Mouse (Mus musculus) bone marrow macrophage, adult 2 months (primary cell): ENCODE measurements around the gene Mfsd11. TPM values are rescaled to one million over a fixed set of nuclear protein-coding genes. Genes with fewer than 3 reads are reported as not detected.

ENCODE experiments used
- H3K27ac ChIP-seq: 2 replicates; pipeline ENCODE4 v1.5.1; 2012; ENCODE audit warnings: low read depth, low read length; ENCODE audit not compliant: insufficient read depth
- H3K4me1 ChIP-seq: 2 replicates; pipeline ENCODE4 v1.6.1; 2012; ENCODE audit warnings: low read length; ENCODE audit not compliant: control insufficient read depth, insufficient read depth
- H3K4me3 ChIP-seq: 2 replicates; pipeline ENCODE4 v1.5.1; 2012; ENCODE audit warnings: mild to moderate bottlenecking, low read length, moderate library complexity; ENCODE audit not compliant: insufficient read depth
- CTCF ChIP-seq: IDR thresholded peaks from 2 replicates; pipeline ENCODE4 v1.5.1; 2012; ENCODE audit warnings: low read depth, mild to moderate bottlenecking, low read length, moderate library complexity
- POLR2A ChIP-seq: IDR thresholded peaks from 2 replicates; pipeline ENCODE4 v1.6.1; 2012; ENCODE audit warnings: mild to moderate bottlenecking, low read depth, low read length, borderline replicate concordance
- polyA plus RNA-seq: library from polyadenylated mRNA; stranded (reverse); fragments of >200 nt; gene quantifications from 2 replicates; pipeline ENCODE4 v1.2.4, GENCODE M21; 2012; ENCODE audit not compliant: missing spikeins, insufficient read depth, insufficient read length

The Mfsd11 gene
- polyA plus RNA-seq, 1 experiment: 108 TPM

DNA sequence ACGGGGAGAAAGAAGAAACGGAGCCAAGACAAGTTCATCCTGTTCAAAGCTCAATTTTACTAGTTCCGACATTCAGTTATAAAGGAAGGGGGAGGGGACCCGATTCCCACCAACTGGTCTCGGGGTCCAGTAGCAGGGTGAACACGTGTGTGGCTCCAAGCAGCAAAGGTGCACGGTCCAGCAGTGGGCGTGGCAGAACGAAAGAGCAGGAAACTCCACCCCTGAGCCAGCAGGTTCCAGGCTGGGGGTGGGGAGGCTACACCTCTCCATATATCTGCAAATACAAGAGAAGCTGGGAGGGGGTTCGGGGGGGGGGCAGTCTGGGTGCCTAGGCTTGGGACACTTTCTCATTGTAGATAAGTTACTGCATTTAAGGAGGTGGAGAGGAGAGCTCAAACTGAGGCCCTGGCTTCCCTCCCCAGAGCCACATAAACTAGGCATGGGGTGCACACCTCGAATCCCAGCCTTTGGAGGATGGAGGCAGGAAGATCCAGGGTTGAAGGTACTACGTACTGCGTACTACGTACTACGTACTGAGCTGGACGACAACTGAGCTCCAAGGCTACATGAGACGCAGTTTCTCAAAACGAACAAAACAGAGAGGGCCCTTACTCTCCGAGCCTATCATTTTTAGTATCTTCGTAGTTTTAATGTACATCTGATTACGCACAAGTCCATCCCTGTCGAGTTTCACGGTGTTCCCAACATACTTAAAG, 53.7 kb downstream of the Mfsd11 start:
- H3K4me1 ChIP-seq: no peaks in the 10 kb centered on the region
- H3K27ac ChIP-seq: no peak overlapping the region
- H3K4me3 ChIP-seq: peak overlapping the region; percentile 49
- TF ChIP-seq POLR2A (no peak), CTCF (no peak)

DNA sequence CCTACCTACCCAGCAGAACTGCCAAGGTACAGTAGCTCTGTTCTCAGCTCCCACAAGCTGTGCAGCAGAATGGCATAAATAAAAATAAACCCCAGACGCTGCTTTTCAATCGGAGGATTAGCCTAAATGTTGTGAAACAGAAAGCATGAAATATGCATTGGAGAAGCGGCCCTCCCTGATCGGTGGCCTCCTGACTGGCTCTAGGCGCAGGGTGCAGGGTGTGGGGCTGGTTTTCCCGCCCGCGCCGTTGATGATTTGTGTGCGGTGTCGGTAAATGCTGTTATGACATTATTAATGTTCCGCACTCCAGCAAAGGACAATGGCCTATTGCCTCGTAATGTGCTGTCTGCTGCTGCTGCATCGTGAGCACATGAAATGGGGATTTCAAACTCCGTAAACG, 61.3 kb downstream of the Mfsd11 start:
- no peak overlapping the region for H3K4me3 ChIP-seq
- no peak for TF ChIP-seq CTCF
- TF ChIP-seq POLR2A: no peak

DNA sequence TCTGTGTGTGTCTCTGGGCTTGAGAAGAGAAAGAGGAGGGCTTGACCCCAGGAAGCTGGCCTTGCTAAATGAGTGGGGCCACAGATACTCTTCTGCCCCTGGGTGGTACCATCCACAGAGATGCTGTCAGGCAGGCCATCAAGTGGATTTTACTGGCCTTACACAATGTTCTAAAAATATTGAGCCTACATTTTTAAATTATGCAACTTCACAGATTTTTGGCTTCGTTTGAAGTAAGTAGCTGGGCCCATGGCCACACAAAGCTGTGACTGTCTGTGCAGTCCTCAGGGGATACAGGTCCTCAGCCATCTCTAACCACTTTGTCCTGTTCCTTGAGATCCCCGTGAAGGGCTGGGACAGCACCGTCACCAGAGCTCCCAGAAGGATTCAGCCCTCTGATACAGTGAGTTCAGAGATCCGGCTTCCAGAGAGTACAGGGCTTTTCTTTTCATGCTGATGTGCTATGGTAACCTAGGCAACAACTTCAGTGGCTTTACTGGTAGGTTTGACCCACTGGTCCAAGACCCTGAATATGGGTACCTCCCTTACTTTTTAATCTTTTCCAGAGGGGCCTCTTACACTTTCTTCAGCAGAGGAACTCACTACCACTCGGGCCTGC, 62.1 kb downstream of the Mfsd11 start:
- no peak overlapping the region for H3K4me3 ChIP-seq
- no peaks in the 10 kb centered on the region for H3K4me1 ChIP-seq
- no peak overlapping the region for H3K27ac ChIP-seq
- TF ChIP-seq POLR2A (no peak), CTCF (no peak)

More for the DNA sequence above, 61.3 kb downstream of the Mfsd11 start:
- Histone ChIP-seq H3K4me1 (no peaks in the 10 kb centered on the region), H3K27ac (no peak overlapping the region)

DNA sequence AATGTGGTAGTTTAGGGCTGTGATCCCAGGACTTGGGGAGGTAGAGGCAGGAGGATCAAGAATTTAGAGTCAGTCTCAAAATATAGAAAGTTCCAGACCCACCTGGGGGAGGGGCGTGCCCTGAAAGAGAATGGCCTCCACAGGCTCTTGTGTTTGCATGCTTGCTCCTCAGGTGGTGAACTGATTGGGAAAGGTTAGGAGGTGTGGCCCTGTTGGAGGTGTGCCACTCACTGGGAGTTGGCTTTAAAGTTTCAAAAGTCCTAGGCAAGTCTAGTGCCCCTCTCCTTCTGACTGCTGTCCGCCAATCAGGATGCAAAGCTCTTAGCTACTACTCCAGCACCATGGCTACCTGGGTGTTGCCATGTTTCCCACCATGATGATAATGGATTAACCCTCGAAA, 63.0 kb downstream of the Mfsd11 start:
- Histone ChIP-seq H3K27ac (no peak overlapping the region), H3K4me3 (no peak overlapping the region), H3K4me1 (no peaks in the 10 kb centered on the region)
- TF ChIP-seq CTCF: no peak
- TF ChIP-seq POLR2A: no peak

DNA sequence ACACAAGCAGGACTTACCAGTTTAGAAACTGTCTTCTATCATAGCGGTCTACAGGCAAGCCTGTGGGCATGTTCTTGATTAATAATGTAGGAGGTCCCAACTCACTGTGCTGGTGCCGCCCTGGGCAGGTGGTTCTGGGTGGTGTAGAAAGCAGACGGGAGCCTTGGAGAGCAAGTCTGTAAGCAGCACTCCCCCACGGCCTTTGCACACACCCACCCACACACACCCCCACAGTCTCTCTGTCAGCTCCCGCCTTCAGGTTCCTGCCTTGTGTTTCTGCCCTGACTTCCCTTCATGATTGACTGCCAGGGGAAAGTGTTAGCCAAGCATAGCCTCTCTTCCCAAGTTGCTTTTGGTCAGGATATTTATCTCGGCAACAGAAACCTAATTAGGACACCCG, 65.1 kb downstream of the Mfsd11 start:
- Histone ChIP-seq H3K4me3 (no peak overlapping the region), H3K27ac (no peak overlapping the region), H3K4me1 (no peaks in the 10 kb centered on the region)
- TF ChIP-seq POLR2A: no peak
- no peak for TF ChIP-seq CTCF

DNA sequence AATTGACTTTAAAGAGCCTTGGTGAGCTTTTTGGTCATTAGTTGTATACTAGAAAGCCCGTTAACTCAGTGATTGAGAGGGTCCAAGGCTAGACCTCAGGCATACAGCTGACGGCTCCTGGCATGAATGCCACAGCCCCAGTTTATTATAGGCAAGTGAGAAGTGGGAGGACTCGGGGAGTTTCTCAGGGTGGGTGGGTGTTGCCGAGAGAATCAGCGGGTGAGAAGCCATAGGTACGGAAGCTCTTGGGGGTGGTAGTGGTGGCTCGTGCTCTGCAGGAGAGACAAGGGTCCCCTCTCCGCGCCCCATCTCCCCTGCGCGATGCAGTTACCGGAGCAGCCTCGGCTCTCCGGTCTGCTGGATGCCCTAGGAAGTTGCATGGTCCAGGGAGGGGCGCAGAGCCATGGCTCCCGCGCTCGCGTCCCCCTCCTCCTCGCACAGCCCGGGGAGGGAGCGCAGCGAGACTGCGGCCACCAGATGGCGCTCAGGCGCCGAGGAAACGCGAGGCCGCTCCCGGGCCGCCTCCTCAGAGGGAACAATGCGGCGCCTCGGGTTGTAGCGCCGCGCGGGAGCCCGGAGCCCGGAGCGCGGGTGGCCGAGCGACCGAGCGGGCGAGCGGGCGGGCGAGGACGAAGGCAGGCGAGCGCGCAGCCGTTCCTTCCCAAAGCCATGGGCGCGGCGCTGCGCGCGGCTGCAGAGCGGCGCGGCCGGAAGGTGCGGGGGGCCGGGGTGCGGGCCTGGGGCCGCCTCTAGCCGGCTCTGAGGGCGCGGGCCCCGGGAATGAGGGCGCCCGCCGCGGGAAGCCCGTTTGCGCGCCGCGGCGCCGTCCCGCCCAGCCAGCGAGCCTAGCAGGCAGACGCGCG, 66.3 kb downstream of the Mfsd11 start, which contains the start of gene Mgat5b:
TSS of gene Mgat5b (plus strand) at position 541 of the 863 bp plus-strand sequence.
- Histone ChIP-seq H3K4me3 (peak within 1 kb of the TSS; percentile 10; the same call in 1 of the 2 replicates), H3K4me1 (no peaks in the 10 kb centered on the region), H3K27ac (no peak within 1 kb of the TSS)
- TF ChIP-seq CTCF: peak; percentile 55; the same call in 1 of the 2 replicates
- TF ChIP-seq POLR2A: no peak

DNA sequence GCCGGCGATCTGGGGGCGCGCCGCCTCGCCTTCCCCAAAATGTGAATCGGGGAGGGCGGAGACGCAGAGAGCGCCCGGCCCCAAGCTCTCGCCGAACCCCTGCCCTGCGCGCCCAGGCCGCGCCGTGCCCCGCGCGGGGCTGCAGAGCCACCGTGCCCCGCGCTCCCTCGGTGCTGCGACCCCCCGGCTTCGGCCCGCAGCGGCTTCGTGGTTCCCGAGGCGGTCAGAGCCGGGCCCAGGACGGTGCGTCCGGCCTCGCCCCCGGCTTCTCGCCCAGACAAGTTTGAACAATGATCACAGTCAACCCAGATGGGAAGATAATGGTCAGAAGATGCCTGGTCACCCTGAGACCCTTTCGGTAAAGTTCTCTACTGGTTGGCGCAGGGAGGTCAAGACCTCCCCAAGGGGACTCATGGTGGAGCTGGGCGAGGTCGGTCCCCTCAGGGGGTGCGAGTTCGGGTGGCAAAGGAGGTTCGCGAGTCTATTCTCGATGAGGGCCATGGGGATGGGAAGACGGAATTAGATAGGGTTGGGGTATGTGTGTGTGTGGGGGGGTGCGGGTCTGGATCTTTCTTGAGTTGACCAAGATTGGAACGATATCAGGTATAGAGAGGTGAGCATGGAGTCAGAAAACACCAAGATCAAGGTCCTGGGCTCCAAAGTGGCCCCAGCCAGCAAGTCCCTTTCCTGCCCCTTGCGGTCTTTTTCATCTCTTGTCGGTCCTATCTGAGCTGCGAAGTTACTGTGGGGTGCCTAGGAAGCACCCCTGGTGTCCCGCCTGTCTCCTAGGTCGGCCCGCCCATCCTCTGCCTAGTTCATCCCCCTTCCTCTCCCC, 67.2 kb downstream of the Mfsd11 start:
- no peaks in the 10 kb centered on the region for H3K4me1 ChIP-seq
- no peak overlapping the region for H3K27ac ChIP-seq
- no peak overlapping the region for H3K4me3 ChIP-seq
- TF ChIP-seq POLR2A: no peak
- TF ChIP-seq CTCF: no peak

DNA sequence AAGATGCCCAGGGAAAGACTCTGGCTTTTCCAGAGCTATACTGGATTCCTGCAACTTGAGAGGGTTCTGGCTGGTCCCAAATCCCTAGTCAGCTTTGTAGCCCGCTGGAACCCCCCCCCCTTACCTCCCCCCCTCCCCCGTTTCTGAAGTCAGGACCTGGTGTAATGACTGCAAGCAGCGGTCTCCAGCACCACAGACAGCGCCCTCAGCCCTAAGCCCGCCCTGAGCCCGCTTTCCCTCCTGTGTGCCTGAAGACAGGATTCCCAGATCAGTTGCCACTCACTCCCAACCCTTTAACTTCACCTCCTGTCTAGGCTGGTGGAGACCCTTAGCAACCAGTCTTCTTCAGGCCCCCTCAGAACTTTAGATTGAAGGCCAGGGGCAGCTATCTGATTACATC, 68.5 kb downstream of the Mfsd11 start:
- TF ChIP-seq CTCF (no peak), POLR2A (no peak)
- H3K27ac ChIP-seq: no peak overlapping the region
- no peaks in the 10 kb centered on the region for H3K4me1 ChIP-seq
- H3K4me3 ChIP-seq: no peak overlapping the region

DNA sequence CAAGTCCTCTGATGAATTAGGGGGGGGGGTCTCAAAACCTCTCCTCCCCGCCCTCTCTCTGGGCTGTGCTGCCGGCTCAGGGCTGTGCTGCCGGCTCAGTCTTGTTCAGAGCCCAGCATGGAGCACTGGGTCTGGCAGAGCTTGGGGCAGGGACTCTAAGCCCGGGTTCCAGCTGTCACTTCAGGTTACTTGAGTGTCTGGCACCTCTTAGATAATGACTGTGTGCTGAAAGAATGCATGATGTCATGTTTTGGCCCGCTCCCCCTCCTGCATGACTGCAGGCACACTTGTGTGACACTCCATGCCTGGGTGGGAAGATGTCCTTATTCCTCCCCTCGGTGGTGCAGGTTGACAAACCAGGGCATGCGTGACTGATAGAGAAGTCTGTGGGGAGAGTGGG, 69.8 kb downstream of the Mfsd11 start:
- TF ChIP-seq POLR2A (no peak), CTCF (no peak)
- Histone ChIP-seq H3K4me3 (no peak overlapping the region), H3K4me1 (no peaks in the 10 kb centered on the region), H3K27ac (no peak overlapping the region)

Other genes starting within 250 kb of the Mfsd11 start
- 37.5 and 39.0 TPM in 2 replicates for gene Rhbdf2, start 225.4 kb upstream of the Mfsd11 start, polyA plus RNA-seq
- not detected in 2 replicates for gene Prcd, start 198.9 kb upstream of the Mfsd11 start, polyA plus RNA-seq
- gene Cygb, start 198.1 kb upstream of the Mfsd11 start, polyA plus RNA-seq: not detected in 2 replicates
- not detected in 2 replicates for gene St6galnac1, start 76.9 kb upstream of the Mfsd11 start, polyA plus RNA-seq
- gene Mxra7, start 24.4 kb upstream of the Mfsd11 start, polyA plus RNA-seq: 0.72 and 1.2 TPM in 2 replicates
- 28.0 and 29.8 TPM in 2 replicates for gene Mettl23, start 9.2 kb upstream of the Mfsd11 start, polyA plus RNA-seq
- 18.3 and 19.0 TPM in 2 replicates for gene Jmjd6, start 9.0 kb upstream of the Mfsd11 start, polyA plus RNA-seq
- gene Srsf2, start 654 bp downstream of the Mfsd11 start, polyA plus RNA-seq: 259 and 286 TPM in 2 replicates
- not detected in 2 replicates for gene Mgat5b, start 66.4 kb downstream of the Mfsd11 start, polyA plus RNA-seq